Mouse (Mus musculus) kidney, postnatal 0 days (tissue): ENCODE data around the gene Papolg. TPM values are rescaled to one million over a fixed set of nuclear protein-coding genes. Genes with fewer than 3 reads are reported as not detected.

ENCODE experiments used
- ATAC-seq: fragments of 200-750 bp; cut with Nextera tagmentation; replicated peaks from 2 replicates; pipeline ENCODE4 v1.8.0; 2017; ENCODE audit warnings: low read depth, moderate number of reproducible peaks, moderate TSS enrichment, moderate library complexity; ENCODE audit not compliant: low FRiP score
- DNase-seq: peaks from one replicate; pipeline ENCODE4 v3.0.0-alpha.2; 2016; ENCODE audit warnings: low spot score
- H3K27ac ChIP-seq: fragments of 300-500 bp; sonication (generic); 2 replicates; pipeline ENCODE4 v1.5.1; 2014; ENCODE audit warnings: mild to moderate bottlenecking
- H3K27me3 ChIP-seq: fragments of 300-500 bp; sonication (generic); 2 replicates; pipeline ENCODE4 v1.6.1; 2014; ENCODE audit warnings: low read length, mixed read lengths; ENCODE audit not compliant: insufficient read depth
- H3K36me3 ChIP-seq: fragments of 300-500 bp; sonication (generic); 2 replicates; pipeline ENCODE4 v1.6.1; 2014; ENCODE audit warnings: low read length, mixed read lengths; ENCODE audit not compliant: insufficient read depth
- H3K4me1 ChIP-seq: fragments of 300-500 bp; sonication (generic); replicated peaks from 2 replicates; pipeline ENCODE4 v1.6.1; 2014; ENCODE audit warnings: antibody characterized with exemption, low read length, mixed read lengths; ENCODE audit not compliant: insufficient read depth
- H3K4me2 ChIP-seq: fragments of 300-500 bp; sonication (generic); 2 replicates; pipeline ENCODE4 v1.6.1; 2014; ENCODE audit warnings: mild to moderate bottlenecking, low read length, moderate library complexity, mixed read lengths
- H3K4me3 ChIP-seq: fragments of 300-500 bp; sonication (generic); replicated peaks from 2 replicates; pipeline ENCODE4 v1.5.1; 2014; ENCODE audit warnings: low read depth, low read length
- H3K9ac ChIP-seq: fragments of 300-500 bp; sonication (generic); 2 replicates; pipeline ENCODE4 v1.6.1; 2014; ENCODE audit warnings: low read depth, low read length
- H3K9me3 ChIP-seq: fragments of 300-500 bp; sonication (generic); replicated peaks from 2 replicates; pipeline ENCODE4 v1.6.1; 2016; ENCODE audit warnings: low read length, inconsistent platforms, mixed read lengths
- CTCF ChIP-seq: IDR thresholded peaks from 2 replicates; pipeline ENCODE4 v1.5.1; 2016; ENCODE audit warnings: antibody characterized with exemption, low read depth, mild to moderate bottlenecking, moderate library complexity
- WGBS: fragments of 180-500 bp; shearing (Covaris S2); extraction: QIAGEN DNeasy Blood & Tissue Kit; methylation state at CpG from one replicate; pipeline ENCODE4 v1.1.7; 2014; 5-methylcytosine and 5-hydroxymethylcytosine counted together
- polyA plus RNA-seq: library from polyadenylated mRNA; unstranded; fragments of >200 nt; fragmentation: Nextera tagmentation; extraction: Ambion mirVana; gene quantifications from 2 replicates; pipeline ENCODE4 v1.2.1, GENCODE M21; 2015

The Papolg gene
- polyA plus RNA-seq, 1 experiment from 2014 or later, result 9.8 TPM

DNA sequence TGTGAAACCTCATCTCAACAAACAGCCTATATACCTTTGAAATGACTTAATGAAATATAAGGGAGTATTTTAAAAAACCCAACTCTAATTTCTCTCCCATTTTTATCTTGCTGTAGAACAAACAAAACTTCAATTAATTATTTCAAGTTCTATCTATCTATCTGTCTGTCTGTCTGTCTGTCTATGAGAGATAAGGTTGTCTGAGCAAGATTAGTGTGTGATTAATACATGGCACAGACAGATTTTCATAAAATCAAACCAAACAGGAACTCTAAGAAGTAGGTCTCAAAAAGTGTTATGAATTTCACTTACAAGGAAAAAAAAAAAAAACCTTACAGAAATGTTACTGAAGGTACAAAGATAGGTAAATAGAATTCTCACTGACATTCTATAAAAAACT lies 1.5 kb downstream of the Papolg start:
- no peaks in the 10 kb centered on the region for H3K4me1 ChIP-seq
- TF ChIP-seq CTCF, result no peak
- DNase-seq (no peak), ATAC-seq (no peak)
- no peak overlapping the region for H3K4me2 ChIP-seq
- no peak overlapping the region for H3K9ac ChIP-seq
- no peak overlapping the region for H3K4me3 ChIP-seq
- H3K27me3 ChIP-seq, result no peaks in the 10 kb centered on the region
- no peak overlapping the region for H3K27ac ChIP-seq
- peaks cover 4% of the 10 kb centered on the region; the same call in 1 of the 2 replicates for H3K36me3 ChIP-seq
- H3K9me3 ChIP-seq, result no peaks in the 10 kb centered on the region

DNA sequence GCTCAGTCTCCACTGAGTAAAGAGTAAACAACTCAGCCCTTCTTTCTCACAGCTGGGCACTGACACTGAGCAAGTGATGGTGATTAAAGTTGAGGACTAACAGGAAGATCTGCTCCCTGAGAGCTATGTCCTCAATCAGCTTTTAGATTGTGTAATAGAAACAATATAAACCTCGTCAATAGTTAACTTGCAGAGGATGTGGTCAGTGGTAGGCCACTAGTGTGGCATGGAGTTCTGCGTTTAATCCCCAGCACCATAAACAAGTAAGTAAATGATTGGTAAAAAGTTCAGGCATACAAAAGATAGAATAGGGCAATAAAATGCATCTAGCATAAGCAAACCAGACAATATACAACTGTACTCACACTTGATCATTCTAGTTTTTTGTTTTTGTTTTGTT lies 30.7 kb downstream of the Papolg start:
- no peak overlapping the region for H3K27ac ChIP-seq
- H3K4me2 ChIP-seq, result no peak overlapping the region
- DNase-seq (no peak), ATAC-seq (no peak)
- no peak for TF ChIP-seq CTCF
- H3K36me3 ChIP-seq, result peaks cover 43% of the 10 kb centered on the region
- no peaks in the 10 kb centered on the region for H3K27me3 ChIP-seq
- no peaks in the 10 kb centered on the region for H3K9me3 ChIP-seq
- H3K9ac ChIP-seq, result no peak overlapping the region
- H3K4me1 ChIP-seq, result no peaks in the 10 kb centered on the region
- WGBS, result 79% methylated on average over 2 of the region's 2 CpGs
- H3K4me3 ChIP-seq, result no peak overlapping the region

DNA sequence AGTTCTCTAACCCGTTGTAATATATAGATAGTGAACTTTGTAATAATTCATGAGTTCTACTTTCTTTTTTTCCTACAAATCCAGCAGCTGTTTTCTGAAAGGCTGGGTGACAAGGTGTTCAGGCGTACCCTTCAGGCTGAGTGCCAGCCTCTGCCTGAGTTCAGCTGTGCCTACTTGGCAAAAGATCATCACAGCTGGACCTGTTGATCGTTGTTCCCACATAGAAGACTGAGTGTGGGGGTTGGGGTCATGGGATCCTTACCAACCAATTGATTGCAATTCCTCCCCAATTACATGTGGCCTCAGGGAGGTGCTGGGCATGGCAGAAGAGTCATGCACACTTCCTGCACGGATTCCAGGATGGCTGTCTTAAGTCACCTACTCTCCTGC lies 38.3 kb downstream of the Papolg start:
- Histone ChIP-seq H3K9ac (no peak overlapping the region), H3K4me3 (no peak overlapping the region), H3K27me3 (no peaks in the 10 kb centered on the region), H3K4me1 (no peaks in the 10 kb centered on the region), H3K36me3 (peaks cover 30% of the 10 kb centered on the region), H3K9me3 (no peaks in the 10 kb centered on the region), H3K27ac (no peak overlapping the region), H3K4me2 (no peak overlapping the region)
- ATAC-seq, result no peak
- TF ChIP-seq CTCF, result no peak
- DNase-seq, result no peak
- WGBS, result 90% methylated on average over 4 of the region's 4 CpGs

DNA sequence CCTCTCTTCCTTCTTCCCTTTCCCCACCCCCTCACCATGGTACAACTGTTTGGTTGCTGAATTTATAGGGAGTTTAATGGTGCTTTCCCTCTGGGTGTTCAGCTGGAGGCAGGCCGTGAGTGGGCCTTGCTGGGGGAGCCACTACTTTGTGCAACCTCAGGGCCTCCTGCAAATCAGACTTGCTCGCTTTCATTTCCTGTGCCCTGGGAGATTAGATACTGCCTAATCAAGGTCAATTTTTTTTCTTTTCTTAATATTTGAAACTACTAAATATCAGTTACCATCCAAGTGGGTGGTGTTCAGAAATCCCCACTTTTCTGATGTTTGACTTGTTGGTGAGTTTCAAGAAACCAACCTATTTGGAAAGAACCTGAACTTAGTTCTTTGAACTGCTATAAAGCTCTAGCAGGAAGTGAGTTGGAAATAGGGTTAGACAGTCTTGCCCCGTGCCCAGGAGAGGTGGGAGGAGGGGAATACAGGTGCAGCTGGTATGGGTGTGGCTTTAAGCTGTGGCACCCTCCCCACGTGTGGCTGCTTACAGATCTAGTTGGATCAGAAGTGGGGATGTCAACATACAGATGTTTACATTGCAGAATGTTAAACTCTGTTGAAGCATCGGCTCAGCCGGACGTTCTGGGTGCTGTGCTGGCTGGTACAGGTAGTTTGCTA lies 38.9 kb downstream of the Papolg start:
- no peaks in the 10 kb centered on the region for H3K4me1 ChIP-seq
- no peak overlapping the region for H3K4me2 ChIP-seq
- DNase-seq (no peak), ATAC-seq (no peak)
- no peak for TF ChIP-seq CTCF
- WGBS, result 77% methylated on average over 7 of the region's 7 CpGs
- H3K9me3 ChIP-seq, result no peaks in the 10 kb centered on the region
- no peak overlapping the region for H3K9ac ChIP-seq
- H3K27ac ChIP-seq, result no peak overlapping the region
- no peaks in the 10 kb centered on the region for H3K27me3 ChIP-seq
- H3K36me3 ChIP-seq, result peaks cover 24% of the 10 kb centered on the region
- H3K4me3 ChIP-seq, result no peak overlapping the region

GRCm38 (mm10) chr11:23855182-23855802 lies 39.8 kb downstream of the Papolg start:
- DNase-seq (peak; percentile 78), ATAC-seq (peak; percentile 61)
- no peak overlapping the region for H3K4me2 ChIP-seq

DNA sequence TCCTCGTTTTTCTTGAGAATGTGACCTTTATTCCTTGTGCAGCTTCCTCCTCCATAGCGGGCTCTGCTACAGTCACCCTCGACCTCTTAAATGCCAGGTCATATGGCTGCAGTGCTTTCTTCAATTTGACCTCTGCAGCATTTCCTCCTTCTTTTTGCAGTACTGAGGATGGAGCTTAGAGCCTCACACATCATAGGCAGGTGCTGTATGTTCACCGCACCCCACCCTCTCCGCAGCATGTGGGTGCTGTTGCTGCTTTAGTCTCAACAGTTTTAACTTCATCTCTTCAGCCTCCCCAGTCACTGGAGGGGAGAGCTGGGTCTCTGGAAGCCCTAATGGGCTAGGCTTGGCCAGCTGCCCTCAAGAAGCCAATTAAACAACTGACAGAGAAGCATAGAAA lies 41.7 kb downstream of the Papolg start:
- Histone ChIP-seq H3K9me3 (no peaks in the 10 kb centered on the region), H3K4me1 (no peaks in the 10 kb centered on the region), H3K36me3 (0 out of 2 replicates have a peak, but pooled peaks cover 7% of the 10 kb centered on the region), H3K4me2 (no peak overlapping the region), H3K27me3 (no peaks in the 10 kb centered on the region), H3K4me3 (no peak overlapping the region), H3K9ac (no peak overlapping the region), H3K27ac (no peak overlapping the region)
- ATAC-seq (no peak), DNase-seq (no peak)
- WGBS, result 66% methylated on average over 5 of the region's 5 CpGs
- TF ChIP-seq CTCF, result no peak

More at GRCm38 (mm10) chr11:23855182-23855802, 39.8 kb downstream of the Papolg start:
- TF ChIP-seq CTCF, result peak; percentile 75
- Histone ChIP-seq H3K27ac (no peak overlapping the region), H3K4me1 (no peaks in the 10 kb centered on the region), H3K9ac (no peak overlapping the region), H3K9me3 (no peaks in the 10 kb centered on the region), H3K4me3 (no peak overlapping the region), H3K27me3 (no peaks in the 10 kb centered on the region), H3K36me3 (peaks cover 20% of the 10 kb centered on the region; the same call in 1 of the 2 replicates)
- 15% methylated on average over 3 of the region's 3 CpGs for WGBS
